Mouse (Mus musculus) urinary bladder, postnatal 10 days (tissue): ENCODE measurements around the gene Rbm41.

Experiments
- DNase-seq: peaks from one replicate; pipeline ENCODE4 v3.0.0; 2022; ENCODE audit warnings: low spot score

Rbm41 gene

DNA sequence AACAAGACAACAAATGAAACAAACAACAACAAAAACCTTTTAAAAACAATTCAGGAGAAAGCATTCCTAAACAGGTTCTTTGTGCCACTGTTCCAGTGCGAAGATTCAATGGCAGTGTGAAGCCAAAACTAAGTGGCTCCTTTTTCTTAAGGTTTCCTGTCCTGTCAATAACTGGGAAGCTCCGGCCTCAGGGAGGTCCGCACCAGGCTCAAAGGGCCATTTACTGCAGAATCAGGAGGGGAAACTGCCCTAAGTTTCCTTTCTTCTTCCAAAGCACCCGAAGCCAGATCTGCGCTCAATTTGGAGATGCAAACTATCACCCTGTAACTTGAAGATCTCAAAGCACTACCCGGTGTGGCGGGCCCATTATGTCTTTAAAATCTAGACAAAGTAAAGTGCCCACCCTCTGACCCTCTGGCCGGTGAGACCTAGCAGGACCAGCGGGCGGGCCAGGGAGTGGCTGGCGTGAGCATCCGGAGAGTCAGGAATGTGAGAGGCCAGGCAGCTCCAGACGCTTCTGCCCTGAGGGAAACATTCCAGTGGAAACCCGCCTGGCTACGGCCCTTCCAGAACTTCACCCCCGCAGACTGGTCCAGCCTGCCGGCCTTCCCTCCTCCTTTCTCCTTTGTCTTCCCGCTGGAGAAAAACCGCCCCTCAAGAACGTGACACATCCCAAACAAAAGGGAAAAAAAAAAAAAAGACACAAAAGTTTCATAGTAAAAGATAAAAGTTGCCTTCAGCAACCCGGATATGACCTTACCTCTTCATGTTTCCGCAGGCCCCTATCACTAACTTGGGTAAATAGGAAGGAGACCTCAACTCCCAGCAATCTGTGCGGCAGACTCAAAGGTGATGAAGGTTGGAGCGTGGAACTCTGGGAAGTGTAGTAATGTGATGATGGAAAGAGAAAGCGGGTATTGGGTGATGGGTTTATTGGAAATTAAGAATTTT lies at the start of gene Rbm41:
Gene Rbm41, minus strand, starts transcription at position 856 of the 951 bp plus-strand sequence.
- no peak for DNase-seq

DNA sequence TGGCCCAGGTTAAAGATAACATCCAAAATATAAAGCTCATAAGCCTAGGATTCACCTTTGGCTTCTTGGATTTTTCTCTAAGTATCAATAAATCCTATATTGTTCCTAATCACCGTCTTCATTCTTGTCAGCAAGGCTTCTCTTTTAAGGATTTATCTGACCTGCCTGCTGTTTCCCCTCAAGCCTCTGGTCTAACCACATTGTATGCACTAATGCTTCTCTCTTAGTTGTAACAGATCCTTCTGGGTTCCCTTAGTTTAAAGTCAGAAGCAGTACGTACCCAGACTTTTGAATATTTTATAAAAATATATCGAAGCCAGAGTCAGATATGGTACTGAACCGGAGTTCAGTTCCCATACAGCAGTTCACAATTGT lies 283 bp upstream of the Rbm41 start:
- DNase-seq, result no peak

DNA sequence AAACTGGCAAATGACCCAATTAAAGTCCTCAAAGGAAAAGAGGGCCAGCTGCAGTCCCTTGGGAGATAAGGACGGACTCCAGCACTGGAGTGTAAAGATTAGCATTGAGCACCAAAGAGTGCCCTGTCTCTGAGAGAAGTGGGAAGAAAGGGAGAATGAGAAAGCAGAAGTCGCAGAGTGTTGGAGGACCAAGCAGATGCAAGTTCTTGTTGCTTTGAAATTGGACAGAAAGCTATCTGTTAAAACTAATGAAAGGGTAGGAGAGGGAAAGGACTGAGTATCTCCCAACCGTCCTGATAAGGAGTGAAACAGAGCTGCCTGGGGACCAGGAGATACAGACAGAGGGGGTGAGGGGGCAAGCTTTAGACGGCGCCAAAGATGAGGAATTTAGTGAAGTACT lies 16.3 kb downstream of the Rbm41 start:
- DNase-seq, result no peak

DNA sequence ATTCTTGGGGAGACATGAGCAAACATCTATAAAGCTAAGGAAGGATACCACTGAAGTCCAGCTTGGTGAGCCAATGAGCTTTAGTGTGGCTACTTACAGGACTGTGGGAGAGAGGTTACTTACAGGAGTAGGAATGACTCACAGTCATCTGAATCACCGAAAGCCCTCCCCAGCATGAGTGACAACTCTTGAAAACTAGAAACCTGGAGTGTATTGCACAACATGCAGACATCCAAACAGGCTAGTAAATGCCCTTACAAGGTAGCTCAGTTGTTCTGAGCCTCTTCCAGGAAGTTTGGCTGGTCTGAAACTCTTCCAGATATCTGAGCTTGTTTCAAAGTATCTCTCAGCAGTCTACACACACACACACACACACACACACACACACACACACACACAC lies 64.9 kb downstream of the Rbm41 start:
- DNase-seq, result no peak

DNA sequence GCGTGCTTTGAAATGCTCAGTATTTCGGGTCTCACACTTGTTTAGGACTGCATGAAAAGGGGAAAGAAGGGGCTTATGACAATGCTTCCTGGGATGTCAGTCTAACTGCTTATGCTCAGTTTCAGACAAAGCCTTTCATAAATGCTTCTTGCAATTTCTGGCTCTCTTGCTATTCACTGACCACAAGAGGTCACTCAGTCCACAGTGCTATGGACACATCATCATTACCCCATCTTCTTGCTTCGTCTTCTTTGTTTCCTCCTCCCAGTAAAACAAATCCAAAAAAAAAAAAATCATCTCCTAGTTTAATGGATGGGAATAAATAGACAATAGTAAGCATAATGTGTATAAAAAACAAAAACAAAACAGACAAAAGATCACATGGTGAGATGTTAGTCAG lies 65.9 kb downstream of the Rbm41 start:
- DNase-seq, result no peak

DNA sequence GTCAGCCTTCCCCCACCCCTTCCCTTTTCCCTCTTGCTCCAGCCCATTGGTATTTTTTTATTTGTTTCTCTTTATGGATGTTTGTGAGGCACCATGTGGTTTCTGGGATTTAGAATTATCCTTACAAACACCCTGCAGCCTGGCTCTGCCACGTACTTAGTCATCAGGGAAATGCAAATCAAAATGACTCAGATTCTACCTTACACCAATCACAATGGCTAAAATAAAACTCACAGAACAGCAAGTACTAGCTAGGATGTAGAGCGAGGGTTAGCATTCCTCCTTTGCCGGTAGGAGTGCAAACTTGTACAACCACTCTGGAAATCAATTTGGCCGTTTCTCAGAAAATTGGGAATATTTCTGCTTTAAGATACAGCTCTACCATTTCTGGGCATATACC lies 77.8 kb downstream of the Rbm41 start:
- no peak for DNase-seq

DNA sequence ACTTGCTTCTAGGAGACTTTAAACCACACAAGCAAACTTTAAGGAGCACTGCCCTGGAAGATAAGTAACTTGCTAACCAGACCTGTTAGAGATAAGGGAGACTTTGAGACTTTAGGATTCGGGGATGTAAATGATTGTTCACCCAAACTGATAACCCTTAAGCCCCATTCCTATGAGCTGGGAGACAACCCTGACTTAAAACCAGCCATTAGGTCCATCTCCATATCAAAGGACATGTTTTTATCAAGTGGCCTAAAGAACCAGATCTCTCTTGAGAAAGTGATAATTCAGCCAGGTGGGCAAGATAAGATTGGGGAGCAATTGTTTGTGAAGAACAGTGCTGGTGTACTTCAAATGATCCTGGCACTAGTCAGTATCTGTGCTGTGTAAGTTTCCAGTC lies 107.0 kb downstream of the Rbm41 start:
- no peak for DNase-seq

DNA sequence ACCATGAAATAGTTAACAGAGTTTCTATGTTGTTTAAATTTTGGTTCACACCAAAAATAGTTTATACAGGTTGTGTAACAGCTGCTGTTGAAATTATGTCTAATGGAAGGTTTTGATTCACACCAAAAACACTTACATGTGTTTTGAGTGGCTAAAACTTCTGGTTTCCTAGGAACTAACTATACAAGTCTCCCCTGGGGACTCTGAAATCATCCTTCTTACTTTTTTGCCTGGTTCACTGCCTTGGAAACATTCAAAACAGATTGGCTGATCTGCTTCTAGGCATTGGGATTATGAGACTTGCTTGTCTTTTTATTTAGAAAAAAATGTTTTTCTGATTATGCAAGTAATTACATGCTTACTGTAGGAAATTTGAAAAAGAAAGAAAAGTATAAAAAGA lies 115.2 kb downstream of the Rbm41 start:
- no peak for DNase-seq

DNA sequence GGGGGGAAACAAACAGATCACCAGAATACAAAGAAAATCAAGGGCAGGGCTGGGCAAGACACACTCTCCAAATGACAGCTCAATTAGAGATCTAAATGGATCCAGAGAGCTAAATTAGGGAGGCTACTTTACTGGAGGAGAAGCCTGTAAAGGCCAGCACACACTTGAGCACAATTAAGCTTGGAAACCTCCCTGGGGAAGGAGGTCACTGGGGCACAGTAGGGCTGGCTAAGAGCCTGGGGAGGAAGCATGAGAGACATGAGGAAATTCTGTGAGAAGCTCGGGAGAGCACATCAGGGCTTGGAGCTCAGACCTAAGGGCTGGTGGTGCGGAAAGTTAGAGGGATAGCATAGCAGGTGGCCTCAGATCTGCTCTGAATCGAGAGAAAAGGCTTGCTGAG lies 120.5 kb downstream of the Rbm41 start:
- no peak for DNase-seq

DNA sequence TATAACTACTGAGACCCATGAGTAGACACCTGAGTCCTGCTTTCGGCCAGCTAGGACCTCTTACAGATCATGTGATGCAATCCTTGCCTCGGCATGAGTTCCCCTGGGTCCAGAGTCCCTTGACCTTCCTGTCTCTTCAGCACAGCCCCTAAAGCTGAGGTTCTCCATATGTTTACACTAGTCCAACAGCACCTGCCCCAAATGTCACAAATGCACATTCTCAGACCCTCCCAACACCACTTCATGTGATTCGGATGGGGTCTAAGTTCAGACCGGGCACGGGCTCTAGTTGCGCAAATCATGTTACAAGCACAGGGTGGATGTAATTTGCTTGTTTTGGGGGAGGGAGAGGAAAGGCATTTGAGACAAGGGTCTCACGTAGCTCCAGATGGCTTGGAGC lies 121.3 kb downstream of the Rbm41 start:
- DNase-seq, result no peak

DNA sequence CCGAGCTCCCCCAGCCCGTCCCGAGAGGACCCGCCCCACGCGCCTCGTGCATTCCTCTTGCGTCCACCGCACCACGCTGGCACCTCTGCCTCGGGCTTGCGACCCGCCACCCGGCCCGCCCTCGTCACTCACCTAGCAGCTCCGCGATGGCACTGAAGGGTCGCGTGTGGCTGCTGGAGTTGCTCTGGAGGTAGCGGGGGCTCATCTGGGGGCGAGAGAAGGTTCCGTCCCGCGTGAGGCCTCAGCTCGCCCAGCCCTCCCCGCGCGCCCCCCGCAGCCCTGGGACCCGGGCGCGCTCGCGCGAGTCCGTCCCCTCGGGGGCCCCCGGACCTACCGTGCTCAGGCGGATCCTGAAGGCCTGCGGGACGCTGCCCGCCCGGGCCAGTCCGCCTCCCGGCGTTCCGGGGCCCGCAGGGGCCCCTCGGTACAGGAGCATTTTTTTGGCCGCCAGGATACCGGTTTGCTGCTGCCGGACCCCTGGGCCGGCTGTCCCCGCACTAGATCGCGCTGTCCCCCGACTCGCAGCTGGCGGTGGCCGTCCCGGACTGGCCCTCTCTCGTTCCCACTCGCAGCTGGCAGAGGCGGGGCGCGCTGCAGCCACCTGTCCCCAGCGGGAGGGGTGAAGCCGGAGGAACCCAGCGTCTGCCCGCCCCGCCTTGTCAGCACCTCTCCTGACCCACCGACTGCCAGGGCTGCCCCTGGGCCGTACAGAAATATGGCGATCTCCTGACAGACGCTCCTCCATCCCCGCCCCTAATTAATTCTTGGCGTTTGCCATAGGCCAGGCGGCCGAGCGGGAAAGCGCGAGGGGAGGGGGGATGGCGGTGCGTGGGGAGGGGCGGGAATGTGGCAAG lies 127.2 kb downstream of the Rbm41 start, which contains the start of gene Morc4:
Gene Morc4, minus strand, starts transcription at position 740 of the 854 bp plus-strand sequence.
- no peak for DNase-seq

DNA sequence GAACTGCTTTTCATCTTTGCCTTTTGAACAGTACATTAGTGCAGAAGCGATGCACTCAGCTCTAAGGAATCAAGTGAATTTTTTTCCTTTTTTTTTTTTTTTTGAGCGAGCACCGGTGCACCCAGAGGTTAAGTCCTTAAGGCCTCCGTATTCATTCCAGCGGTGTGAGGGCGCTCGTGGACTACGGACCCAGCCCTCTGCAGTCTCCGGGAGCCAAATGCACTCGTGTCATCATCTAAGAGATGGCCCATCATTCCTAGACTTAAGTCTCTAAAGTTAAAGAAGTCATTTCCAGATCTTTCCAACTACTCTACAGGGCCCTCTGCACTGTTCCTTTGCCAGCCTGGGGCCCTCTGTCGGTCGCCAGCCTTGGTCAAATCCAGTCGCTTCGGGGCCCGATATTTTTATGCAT lies 128.1 kb downstream of the Rbm41 start:
- no peak for DNase-seq

DNA sequence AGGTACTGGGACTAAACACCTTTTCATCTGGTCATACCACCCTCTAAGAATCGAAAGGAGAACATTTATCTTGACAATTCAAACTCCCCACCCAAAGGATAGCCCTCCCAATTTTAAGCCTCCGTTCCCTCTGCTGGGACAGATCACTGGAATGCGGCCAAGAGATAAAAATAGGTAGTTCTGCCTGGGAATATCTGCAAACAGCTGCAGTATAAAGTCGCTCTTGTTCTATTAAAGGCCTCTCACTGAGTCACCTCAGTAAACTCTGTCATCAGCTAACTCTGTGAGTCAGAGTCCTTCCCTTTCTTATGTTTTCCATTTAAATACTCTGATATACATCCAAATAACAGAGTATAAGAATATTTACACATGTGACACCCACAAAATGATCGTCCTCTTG lies 139.0 kb downstream of the Rbm41 start:
- no peak for DNase-seq

DNA sequence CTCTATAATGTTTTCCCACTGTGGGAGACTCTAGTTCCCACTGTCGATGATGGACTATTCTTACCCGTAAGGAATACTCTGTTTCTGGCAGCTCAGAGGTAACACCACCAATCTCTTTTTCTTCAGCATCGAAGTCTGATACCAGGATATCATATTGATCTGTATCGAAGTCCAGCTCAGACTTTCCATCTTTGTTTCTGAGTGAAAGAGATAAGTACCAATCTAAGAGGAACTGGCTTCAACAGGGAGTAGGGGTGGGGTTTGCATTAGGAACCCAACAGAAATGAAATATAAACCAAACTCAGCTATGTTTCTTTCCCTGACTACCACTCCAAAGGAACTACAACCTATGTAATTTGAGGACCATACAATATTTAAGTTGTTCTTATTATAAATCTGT lies 143.6 kb downstream of the Rbm41 start:
- no peak for DNase-seq

DNA sequence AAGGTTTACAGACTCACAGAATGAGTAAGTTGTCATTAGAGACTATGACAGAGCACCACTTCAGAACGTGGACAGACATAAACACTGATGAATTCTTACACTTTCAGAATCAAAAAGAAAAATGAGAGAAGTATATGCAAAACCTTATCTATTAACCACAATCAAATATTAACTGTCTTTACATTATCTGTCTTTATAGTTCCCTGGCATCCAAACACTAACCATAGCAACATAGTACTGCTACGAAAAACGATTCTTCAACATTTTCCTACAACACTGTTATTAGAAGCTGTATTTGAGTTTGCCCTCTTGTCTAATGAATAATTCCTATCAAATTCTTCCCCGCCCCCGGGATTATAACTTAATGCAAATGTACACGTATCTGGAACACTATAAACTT lies 157.3 kb downstream of the Rbm41 start:
- DNase-seq, result no peak
